In genomic region chr9:31654747-31655146, GRCm38 (mm10) we compare ENCODE assay signal across 29 mouse cellular contexts.
DNase-seq lines count a peak whose midpoint lies in the region; ATAC-seq and TF ChIP-seq lines count a peak whose summit lies in the region.
"Had no signal": no experiment of that assay in that cellular context is flagged by ENCODE, and none has a peak within 500 bp of the region (broad histone marks: within the 10 kb centered on the region; RNA-seq: fewer than 3 reads in every experiment).

No protein-coding gene starts in this region.

- peaks cover 0 to 13% of the 10 kb centered on the region in 2 experiments; a peak in 2 of 4 replicates for H3K4me1 ChIP-seq in CH12.LX (ENCODE audit: control insufficient read depth in 1 of 2, insufficient read depth in 2 of 2)
- peaks cover 3% of the 10 kb centered on the region; the same call in 1 of the 2 replicates for H3K4me1 ChIP-seq in intestine, embryonic 15.5 days (replicated peaks)
- no peaks in the 10 kb centered on the region for H3K4me1 ChIP-seq in lung, adult 2 months (ENCODE audit: control insufficient read depth, insufficient read depth, low read length)
- H3K4me1 ChIP-seq: embryonic facial prominence, embryonic 10.5 days; embryonic facial prominence, embryonic 13.5 days; forebrain, embryonic 10.5 days; forebrain, embryonic 13.5 days; heart, embryonic 12.5 days; heart, embryonic 15.5 days had no signal

- DNase-seq in 3T3-L1 (ENCODE audit: low read depth, low spot score) (peak; percentile 20), CH12.LX (ENCODE audit: extremely low read depth) (no peak)
- DNase-seq in lung, adult 2 months, result no peak
- DNase-seq in heart, postnatal 4 days, result no peak
- DNase-seq in heart, adult 8-10 months (ENCODE audit: low spot score), result no peak
- DNase-seq: adrenal gland, adult 2 months; adrenal gland, postnatal 14 days; cerebellum, adult 11-12 months; cerebellum, adult 8-10 months; cerebellum, postnatal 10 days; cerebellum, postnatal 36 days; embryo, embryonic 11 days; gastrocnemius, adult 2 months; gastrocnemius, postnatal 14 days; heart, postnatal 10 days; heart, postnatal 36 days had no signal

- no peaks in the 10 kb centered on the region for H3K9me3 ChIP-seq in CH12.LX (replicated peaks; ENCODE audit: low read length)
- no peaks in the 10 kb centered on the region for H3K9me3 ChIP-seq in intestine, embryonic 15.5 days
- H3K9me3 ChIP-seq: embryonic facial prominence, embryonic 10.5 days; embryonic facial prominence, embryonic 13.5 days; forebrain, embryonic 10.5 days; forebrain, embryonic 13.5 days; G1E; heart, embryonic 12.5 days; heart, embryonic 15.5 days had no signal

- no peak for TF ChIP-seq POLR2A in CH12.LX (IDR thresholded peaks at IDR 0.05; ENCODE audit: low read depth, low read length)
- no peak for TF ChIP-seq POLR2A in myocyte (IDR thresholded peaks at IDR 0.05; ENCODE audit: insufficient read length, low read depth)
- TF ChIP-seq POLR2A in lung, adult 2 months (IDR thresholded peaks at IDR 0.05; ENCODE audit: borderline replicate concordance, extremely low read depth, low read depth, low read length), result no peak

- no peak overlapping the region for H3K4me3 ChIP-seq in CH12.LX (replicated peaks in 1 of 3; ENCODE audit: low read depth in 2 of 3, low read length in 2 of 3, poor library complexity in 1 of 3)
- H3K4me3 ChIP-seq in intestine, embryonic 15.5 days (replicated peaks), result no peak overlapping the region
- H3K4me3 ChIP-seq in myocyte, result no peak overlapping the region
- no peak overlapping the region for H3K4me3 ChIP-seq in lung, adult 2 months (replicated peaks; ENCODE audit: extremely low read depth, low read depth, low read length)
- H3K4me3 ChIP-seq: embryonic facial prominence, embryonic 10.5 days; embryonic facial prominence, embryonic 13.5 days; forebrain, embryonic 10.5 days; forebrain, embryonic 13.5 days; gastrocnemius, adult 2 months; heart, embryonic 12.5 days; heart, embryonic 15.5 days had no signal

- no peaks in the 10 kb centered on the region for H3K79me2 ChIP-seq in CH12.LX (replicated peaks; ENCODE audit: control insufficient read depth, extremely low read depth, insufficient read depth, poor library complexity, severe bottlenecking)
- no peaks in the 10 kb centered on the region for H3K79me2 ChIP-seq in myocyte (ENCODE audit: control insufficient read depth, insufficient read depth)

- no peak for TF ChIP-seq RAD21 in CH12.LX (IDR thresholded peaks at IDR 0.05; ENCODE audit: low read depth, low read length)

- H3K4me2 ChIP-seq in CH12.LX (ENCODE audit: insufficient read depth, low read depth, poor library complexity, severe bottlenecking), result peak overlapping the region; percentile 38
- peak overlapping the region; percentile 9; the same call in 1 of the 2 replicates for H3K4me2 ChIP-seq in intestine, embryonic 15.5 days (replicated peaks)
- peak overlapping the region; percentile 41 for H3K4me2 ChIP-seq in myocyte (ENCODE audit: low read depth)
- H3K4me2 ChIP-seq: embryonic facial prominence, embryonic 13.5 days; forebrain, embryonic 13.5 days; heart, embryonic 12.5 days; heart, embryonic 15.5 days; hindbrain, embryonic 14.5 days had no signal

- in situ Hi-C loops in CH12.LX (cut with MboI; ENCODE audit: low pct_ligation_motif_present, low pct_unique_long_range_greater_than_20kb, low sequenced_read_pairs), result no loop called here

- peak; percentile 48; the same call in 1 of the 2 replicates for ATAC-seq in intestine, embryonic 15.5 days
- ATAC-seq: forebrain, embryonic 13.5 days; forebrain, embryonic 16.5 days; hindbrain, postnatal 0 days; inflammation-experienced regulatory T-cells, adult 6 months had no signal

- dilution Hi-C loops in CH12.LX (cut with MboI; ENCODE audit: extremely low pct_ligation_motif_present, extremely low pct_unique_long_range_greater_than_20kb, low sequenced_read_pairs), result no loop called here

- no peak overlapping the region for H3K27ac ChIP-seq in CH12.LX (ENCODE audit: insufficient read depth, low read depth)
- H3K27ac ChIP-seq in intestine, embryonic 15.5 days, result no peak overlapping the region
- H3K27ac ChIP-seq: embryonic facial prominence, embryonic 10.5 days; embryonic facial prominence, embryonic 13.5 days; forebrain, embryonic 10.5 days; forebrain, embryonic 13.5 days; gastrocnemius, adult 2 months; heart, embryonic 15.5 days; hindbrain, embryonic 14.5 days; hindbrain, postnatal 0 days had no signal

- no peaks in the 10 kb centered on the region for H3K27me3 ChIP-seq in CH12.LX (replicated peaks)
- no peaks in the 10 kb centered on the region for H3K27me3 ChIP-seq in intestine, embryonic 15.5 days (replicated peaks)
- H3K27me3 ChIP-seq in myocyte (ENCODE audit: control insufficient read depth, insufficient read depth, insufficient read length), result no peaks in the 10 kb centered on the region
- H3K27me3 ChIP-seq: embryonic facial prominence, embryonic 13.5 days; forebrain, embryonic 13.5 days; heart, embryonic 12.5 days; heart, embryonic 15.5 days had no signal

- H3K36me3 ChIP-seq in CH12.LX (replicated peaks in 1 of 2; ENCODE audit: control insufficient read depth in 1 of 2, insufficient read depth in 1 of 2, low read length in 1 of 2) (no peaks in the 10 kb centered on the region), myocyte (ENCODE audit: control insufficient read depth, insufficient read depth) (no peaks in the 10 kb centered on the region)
- H3K36me3 ChIP-seq in intestine, embryonic 15.5 days, result no peaks in the 10 kb centered on the region
- H3K36me3 ChIP-seq: embryonic facial prominence, embryonic 10.5 days; embryonic facial prominence, embryonic 13.5 days; forebrain, embryonic 10.5 days; G1E; heart, embryonic 12.5 days; heart, embryonic 15.5 days had no signal

- no peak overlapping the region for H3K9ac ChIP-seq in CH12.LX (ENCODE audit: insufficient read depth, low read depth)
- H3K9ac ChIP-seq in intestine, embryonic 15.5 days, result no peak overlapping the region
- H3K9ac ChIP-seq: embryonic facial prominence, embryonic 13.5 days; forebrain, embryonic 13.5 days; heart, embryonic 12.5 days; heart, embryonic 15.5 days; hindbrain, embryonic 14.5 days had no signal

- WGBS in intestine, embryonic 15.5 days, result 75% methylated on average over 6 of the region's 6 CpGs
- 67% methylated on average over 6 of the region's 6 CpGs for WGBS in lung, adult 2 months

- no peak for TF ChIP-seq CTCF in CH12.LX (conservative IDR thresholded peaks at IDR 0.05 in 1 of 2, IDR thresholded peaks at IDR 0.05 in 1 of 2; ENCODE audit: low read depth in 2 of 2, low read length in 2 of 2)
- TF ChIP-seq CTCF in lung, adult 2 months (IDR thresholded peaks at IDR 0.05; ENCODE audit: insufficient read depth, low read length), result no peak

- H3ac ChIP-seq in myocyte (ENCODE audit: control insufficient read depth, insufficient read length), result no peak overlapping the region

- TF ChIP-seq EP300 in CH12.LX (IDR thresholded peaks at IDR 0.05; ENCODE audit: low read length), result no peak

TF ChIP-seq in CH12.LX, 34 proteins besides CTCF, POLR2A, EP300 and RAD21 (continues in another document):
- TF ChIP-seq JUN (IDR thresholded peaks at IDR 0.05; ENCODE audit: insufficient read depth, low read depth, low read length), result no peak
- TF ChIP-seq ELF1 (IDR thresholded peaks at IDR 0.05; ENCODE audit: low read depth, low read length), result no peak
- TF ChIP-seq MYC (IDR thresholded peaks at IDR 0.05; ENCODE audit: low read depth, low read length), result no peak
- no peak for TF ChIP-seq MAZ (IDR thresholded peaks at IDR 0.05; ENCODE audit: low read depth, low read length)
- TF ChIP-seq PAX5 (IDR thresholded peaks at IDR 0.05; ENCODE audit: low read length), result no peak
- TF ChIP-seq MEF2A (IDR thresholded peaks at IDR 0.05; ENCODE audit: borderline replicate concordance, low read depth, low read length), result no peak
- TF ChIP-seq ETS1 (conservative IDR thresholded peaks at IDR 0.05; ENCODE audit: low read depth, low read length), result no peak
- no peak for TF ChIP-seq TCF12 (IDR thresholded peaks at IDR 0.05; ENCODE audit: low read depth, low read length)
- TF ChIP-seq ZC3H11A (IDR thresholded peaks at IDR 0.05; ENCODE audit: low read depth, low read length), result no peak
- TF ChIP-seq E2F4 (IDR thresholded peaks at IDR 0.05; ENCODE audit: insufficient replicate concordance, low read depth, low read length), result no peak
- TF ChIP-seq NELFE (IDR thresholded peaks at IDR 0.05; ENCODE audit: low read depth, low read length), result no peak
- TF ChIP-seq ZKSCAN1 (IDR thresholded peaks at IDR 0.05; ENCODE audit: borderline replicate concordance, low read depth, low read length), result no peak
- TF ChIP-seq MAFK (IDR thresholded peaks at IDR 0.05; ENCODE audit: insufficient replicate concordance, low read length), result no peak
- no peak for TF ChIP-seq HCFC1 (IDR thresholded peaks at IDR 0.05; ENCODE audit: low read depth, low read length)
- no peak for TF ChIP-seq MAX (IDR thresholded peaks at IDR 0.05; ENCODE audit: low read length)
- TF ChIP-seq USF1 (IDR thresholded peaks at IDR 0.05; ENCODE audit: low read depth, low read length), result no peak

TF ChIP-seq in myocyte, 11 proteins besides CTCF, POLR2A, EP300 and RAD21:
- no peak for TF ChIP-seq REST (IDR thresholded peaks at IDR 0.05; ENCODE audit: insufficient read depth, insufficient read length)
- TF ChIP-seq USF1 (IDR thresholded peaks at IDR 0.05; ENCODE audit: low read depth), result peak; percentile 83
TF ChIP-seq in myocyte: peak in this region for 1.
